Mouse (Mus musculus): ENCODE measurements around the gene Ank3.

DNA sequence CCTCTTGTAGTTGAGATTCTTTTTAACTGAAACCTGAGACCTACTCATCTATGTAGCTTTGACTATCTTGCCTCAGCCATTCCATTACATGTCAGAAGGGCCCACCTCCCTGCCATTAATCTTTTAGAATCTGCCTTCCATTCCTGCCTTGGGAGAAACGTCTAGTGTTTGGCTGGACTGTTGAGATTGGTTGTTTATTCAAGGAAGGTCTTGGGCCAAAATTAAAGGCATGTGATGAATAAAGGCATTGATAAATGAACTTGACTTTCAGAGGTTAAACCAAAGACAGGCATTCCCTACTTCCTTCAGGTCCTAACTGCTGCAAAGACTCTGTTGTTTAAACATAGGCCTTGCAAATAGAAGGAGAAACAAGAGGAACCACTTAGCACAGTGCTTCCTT is 271.9 kb downstream of the Ank3 start:
- TF ChIP-seq CTCF (IDR thresholded peaks at IDR 0.05; ENCODE audit: low read depth): no peak
- TF ChIP-seq EP300 (IDR thresholded peaks at IDR 0.05; ENCODE audit: low read depth): no peak

Data from liver, postnatal 0 days (tissue).